13 mouse cellular contexts compared by ENCODE assay signal in genomic region chr3:51907113-51907860, GRCm38 (mm10).
DNase-seq lines count a peak whose midpoint lies in the region; ATAC-seq and TF ChIP-seq lines count a peak whose summit lies in the region.
"Had no signal": no experiment of that assay in that cellular context is flagged by ENCODE, and none has a peak within 500 bp of the region (broad histone marks: within the 10 kb centered on the region; RNA-seq: fewer than 3 reads in every experiment).

No protein-coding gene starts in this region.

- peak overlapping the region; percentile 32; the same call in 1 of the 2 replicates for H3K27ac ChIP-seq in heart, embryonic 16.5 days (ENCODE audit: low read length)
- H3K27ac ChIP-seq in midbrain, embryonic 12.5 days (replicated peaks): no peak overlapping the region
- H3K27ac ChIP-seq in midbrain, postnatal 0 days (ENCODE audit: low read depth, low read length): no peak overlapping the region
- no peak overlapping the region for H3K27ac ChIP-seq in hindbrain, embryonic 15.5 days (replicated peaks)
- no peak overlapping the region for H3K27ac ChIP-seq in stomach, embryonic 16.5 days (ENCODE audit: low read length)

- H3K4me3 ChIP-seq in heart, embryonic 16.5 days (ENCODE audit: low read length): no peak overlapping the region
- H3K4me3 ChIP-seq in midbrain, embryonic 12.5 days: no peak overlapping the region
- H3K4me3 ChIP-seq in midbrain, postnatal 0 days (ENCODE audit: low read depth, low read length): no peak overlapping the region
- no peak overlapping the region for H3K4me3 ChIP-seq in hindbrain, embryonic 15.5 days
- H3K4me3 ChIP-seq in stomach, embryonic 16.5 days (replicated peaks; ENCODE audit: low read length): no peak overlapping the region

- H3K4me1 ChIP-seq in heart, embryonic 16.5 days (ENCODE audit: control insufficient read depth, insufficient read depth, low read length): peaks cover 37% of the 10 kb centered on the region
- H3K4me1 ChIP-seq in midbrain, embryonic 12.5 days: peaks cover 31% of the 10 kb centered on the region
- peaks cover 6% of the 10 kb centered on the region; the same call in 1 of the 2 replicates for H3K4me1 ChIP-seq in midbrain, postnatal 0 days (ENCODE audit: insufficient read depth, low read length)
- peaks cover 14% of the 10 kb centered on the region for H3K4me1 ChIP-seq in hindbrain, embryonic 15.5 days (replicated peaks)
- H3K4me1 ChIP-seq in stomach, embryonic 16.5 days (ENCODE audit: control insufficient read depth, insufficient read depth, low read length): peaks cover 38% of the 10 kb centered on the region

- no peaks in the 10 kb centered on the region for H3K27me3 ChIP-seq in heart, embryonic 16.5 days (ENCODE audit: control insufficient read depth, insufficient read depth, low read length)
- peaks cover 13% of the 10 kb centered on the region for H3K27me3 ChIP-seq in midbrain, embryonic 12.5 days
- no peaks in the 10 kb centered on the region for H3K27me3 ChIP-seq in midbrain, postnatal 0 days (ENCODE audit: insufficient read depth, low read length)
- no peaks in the 10 kb centered on the region for H3K27me3 ChIP-seq in hindbrain, embryonic 15.5 days
- no peaks in the 10 kb centered on the region for H3K27me3 ChIP-seq in stomach, embryonic 16.5 days (ENCODE audit: control insufficient read depth, insufficient read depth, low read length)

- ATAC-seq in heart, embryonic 16.5 days (replicated peaks; ENCODE audit: extremely low read depth, insufficient read depth, low FRiP score): no peak
- peak; percentile 73 for ATAC-seq in midbrain, embryonic 12.5 days (ENCODE audit: low FRiP score, low read depth)
- ATAC-seq in midbrain, postnatal 0 days (ENCODE audit: low FRiP score): no peak
- ATAC-seq in hindbrain, embryonic 15.5 days (ENCODE audit: low FRiP score, low read depth): peak; percentile 40; the same call in 1 of the 2 replicates
- peak; percentile 48; the same call in 1 of the 2 replicates for ATAC-seq in stomach, embryonic 16.5 days (ENCODE audit: insufficient read depth, low FRiP score)

- 54% methylated on average over 10 of the region's 10 CpGs for WGBS in heart, embryonic 16.5 days
- WGBS in midbrain, embryonic 12.5 days: 24% methylated on average over 10 of the region's 10 CpGs
- 37% methylated on average over 10 of the region's 10 CpGs for WGBS in midbrain, postnatal 0 days
- 51% methylated on average over 10 of the region's 10 CpGs for WGBS in hindbrain, embryonic 15.5 days
- 58% methylated on average over 10 of the region's 10 CpGs for WGBS in stomach, embryonic 16.5 days

- no peak for DNase-seq in heart, adult 9 months (ENCODE audit: low spot score in 2 of 2)
- no peak for DNase-seq in midbrain, postnatal 0 days (ENCODE audit: low spot score)
- DNase-seq in right cerebral cortex, postnatal 36 days (ENCODE audit: low spot score in 2 of 2): no peak
- no peak for DNase-seq in adrenal gland, postnatal 4 days (ENCODE audit: low spot score in 2 of 2)
- DNase-seq: cerebellum, adult 9-10 months; gastrocnemius, postnatal 14 days; kidney, adult 11 months; lung, postnatal 14 days; right cerebral cortex, adult 18-20 months had no signal

- no peak overlapping the region for H3K4me2 ChIP-seq in heart, embryonic 16.5 days (ENCODE audit: low read depth, low read length)
- no peak overlapping the region for H3K4me2 ChIP-seq in midbrain, embryonic 12.5 days (replicated peaks)
- no peak overlapping the region for H3K4me2 ChIP-seq in midbrain, postnatal 0 days (ENCODE audit: low read depth, low read length, poor library complexity, severe bottlenecking)
- no peak overlapping the region for H3K4me2 ChIP-seq in hindbrain, embryonic 15.5 days
- H3K4me2 ChIP-seq in stomach, embryonic 16.5 days (ENCODE audit: low read depth, low read length): no peak overlapping the region

- no peak for TF ChIP-seq CTCF in midbrain, postnatal 0 days (IDR thresholded peaks at IDR 0.05)

- no peaks in the 10 kb centered on the region for H3K36me3 ChIP-seq in heart, embryonic 16.5 days (ENCODE audit: control insufficient read depth, insufficient read depth)
- H3K36me3 ChIP-seq in midbrain, embryonic 12.5 days: no peaks in the 10 kb centered on the region
- no peaks in the 10 kb centered on the region for H3K36me3 ChIP-seq in midbrain, postnatal 0 days (ENCODE audit: insufficient read depth, low read length)
- no peaks in the 10 kb centered on the region for H3K36me3 ChIP-seq in hindbrain, embryonic 15.5 days
- no peaks in the 10 kb centered on the region for H3K36me3 ChIP-seq in stomach, embryonic 16.5 days (ENCODE audit: control insufficient read depth, insufficient read depth, low read length)

- H3K9me3 ChIP-seq in heart, embryonic 16.5 days (replicated peaks; ENCODE audit: control insufficient read depth, low read length): no peaks in the 10 kb centered on the region
- H3K9me3 ChIP-seq in midbrain, embryonic 12.5 days: no peaks in the 10 kb centered on the region
- H3K9me3 ChIP-seq in midbrain, postnatal 0 days (ENCODE audit: low read length): no peaks in the 10 kb centered on the region
- no peaks in the 10 kb centered on the region for H3K9me3 ChIP-seq in hindbrain, embryonic 15.5 days
- no peaks in the 10 kb centered on the region for H3K9me3 ChIP-seq in stomach, embryonic 16.5 days (replicated peaks; ENCODE audit: control insufficient read depth, low read length)

- H3K9ac ChIP-seq in heart, embryonic 16.5 days (ENCODE audit: low read length): peak overlapping the region; percentile 11; the same call in 1 of the 2 replicates
- no peak overlapping the region for H3K9ac ChIP-seq in midbrain, embryonic 12.5 days (replicated peaks)
- no peak overlapping the region for H3K9ac ChIP-seq in midbrain, postnatal 0 days (replicated peaks; ENCODE audit: low read length, poor library complexity, severe bottlenecking)
- no peak overlapping the region for H3K9ac ChIP-seq in hindbrain, embryonic 15.5 days
- H3K9ac ChIP-seq in stomach, embryonic 16.5 days (ENCODE audit: low read length): no peak overlapping the region

Comparison
In these comparisons a context has a peak if more than half of its experiments do, and no peak if none do; other contexts are left out.
1. ATAC-seq: peak in midbrain, embryonic 12.5 days (single experiment), hindbrain, embryonic 15.5 days (single experiment) and stomach, embryonic 16.5 days (single experiment); none in heart, embryonic 16.5 days (single experiment) and midbrain, postnatal 0 days (single experiment).